Mouse (Mus musculus): ENCODE measurements at regions not wholly inside any gene's neighbourhood (a gene's known extent, or its start where the extent isn't known, plus 50 kb on each side); places are given as distances from the start of the nearest gene placed in this dataset.
"Not testable (repeated sequence)": the region's sequence is repeated elsewhere in the genome, so short reads cannot be mapped to it uniquely, and the experiment has no call there.

DNA sequence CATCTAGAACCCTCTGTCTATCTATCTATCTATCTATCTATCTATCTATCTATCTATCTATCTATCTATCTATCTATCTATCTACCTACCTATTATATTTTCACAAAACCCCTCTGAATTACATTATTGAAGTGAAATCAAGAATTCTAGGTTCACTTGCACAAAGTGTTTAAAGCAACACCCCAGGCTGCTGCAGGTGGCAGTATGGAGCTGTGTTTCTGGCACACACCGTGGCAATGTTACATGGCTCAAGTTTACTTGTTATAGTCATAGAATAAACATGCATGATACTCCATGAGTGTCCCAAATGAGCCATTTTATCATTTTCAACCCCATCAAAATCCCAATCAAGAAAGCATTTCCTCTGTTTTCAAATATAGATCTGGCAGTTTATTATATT, 538.6 kb upstream of the Got2 start:
- peak; percentile 60 for TF ChIP-seq CTCF (IDR thresholded peaks at IDR 0.05; ENCODE audit: low read depth)
- no peak for DNase-seq (ENCODE audit: low spot score)
- Histone ChIP-seq H3K9ac (ENCODE audit: low read depth, low read length) (no peak overlapping the region), H3K4me2 (ENCODE audit: low read length) (no peak overlapping the region), H3K36me3 (ENCODE audit: insufficient read depth, low read length) (no peaks in the 10 kb centered on the region), H3K27me3 (ENCODE audit: insufficient read depth, low read length) (no peaks in the 10 kb centered on the region), H3K4me1 (replicated peaks; ENCODE audit: insufficient read depth, low read length) (no peaks in the 10 kb centered on the region), H3K27ac (no peak overlapping the region), H3K9me3 (replicated peaks; ENCODE audit: low read length) (no peaks in the 10 kb centered on the region), H3K4me3 (replicated peaks; ENCODE audit: low read depth, low read length) (no peak overlapping the region)
- WGBS = 41% methylated on average over 1 of the region's 1 CpGs
- ATAC-seq (replicated peaks; ENCODE audit: low FRiP score, low read depth) = no peak

DNA sequence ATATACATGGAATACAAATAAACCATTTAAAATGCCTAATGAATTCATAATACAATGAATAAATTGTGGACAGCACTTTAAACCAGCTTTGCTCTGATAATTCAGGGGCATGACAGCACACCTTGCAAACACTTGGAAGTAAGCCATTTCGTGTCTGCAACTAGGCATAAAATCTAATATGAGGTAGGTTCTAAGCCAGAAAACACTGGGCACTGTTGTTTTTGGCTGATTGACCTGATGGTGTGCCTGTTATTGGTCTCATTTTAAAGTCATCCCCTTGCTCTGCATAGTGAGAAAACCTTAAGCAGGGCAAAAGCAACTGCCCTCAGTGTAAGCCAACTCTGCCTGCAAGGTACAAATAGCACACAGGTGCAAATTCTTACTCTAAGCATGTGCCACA, 521.3 kb upstream of the Got2 start:
- DNase-seq (ENCODE audit: low spot score) (no peak), ATAC-seq (replicated peaks; ENCODE audit: low FRiP score, low read depth) (no peak)
- TF ChIP-seq CTCF (IDR thresholded peaks at IDR 0.05; ENCODE audit: low read depth) = no peak

DNA sequence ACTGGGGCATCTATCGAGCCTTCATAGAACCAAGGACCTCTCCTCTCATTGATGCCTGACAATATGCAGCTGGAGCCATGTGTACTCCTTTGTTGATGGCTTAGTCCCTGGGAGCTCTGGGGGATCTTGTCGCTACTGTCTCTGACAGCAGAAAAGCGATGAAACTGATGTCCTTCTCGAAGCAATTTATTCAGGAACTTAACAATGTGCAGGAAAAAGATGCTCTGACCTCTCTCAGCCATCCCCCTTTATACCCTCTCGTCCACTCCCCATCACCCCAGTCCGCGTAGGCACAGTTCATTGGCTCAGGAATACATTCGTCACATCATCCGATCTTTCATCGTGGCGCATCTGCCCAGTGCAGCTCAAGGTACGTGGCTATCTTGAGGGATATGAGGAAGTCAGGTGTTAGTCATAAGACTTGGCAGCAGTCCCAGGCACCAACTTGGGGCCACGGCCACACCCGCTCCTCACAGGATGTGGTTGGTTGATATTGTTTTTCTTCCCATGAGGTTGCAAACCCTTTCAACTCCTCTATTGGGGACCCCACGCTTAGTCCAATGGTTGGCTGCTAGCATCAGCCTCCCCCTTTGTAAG, 516.3 kb upstream of the Got2 start:
- Histone ChIP-seq H3K27me3 (ENCODE audit: insufficient read depth, low read length) (no peaks in the 10 kb centered on the region), H3K27ac (no peak overlapping the region), H3K36me3 (ENCODE audit: insufficient read depth, low read length) (no peaks in the 10 kb centered on the region), H3K4me1 (replicated peaks; ENCODE audit: insufficient read depth, low read length) (no peaks in the 10 kb centered on the region), H3K4me2 (ENCODE audit: low read length) (no peak overlapping the region), H3K4me3 (replicated peaks; ENCODE audit: low read depth, low read length) (no peak overlapping the region), H3K9me3 (replicated peaks; ENCODE audit: low read length) (no peaks in the 10 kb centered on the region), H3K9ac (ENCODE audit: low read depth, low read length) (no peak overlapping the region)
- ATAC-seq (replicated peaks; ENCODE audit: low FRiP score, low read depth) (no peak), DNase-seq (ENCODE audit: low spot score) (no peak)
- WGBS = 90% methylated on average over 15 of the region's 15 CpGs
- TF ChIP-seq CTCF (IDR thresholded peaks at IDR 0.05; ENCODE audit: low read depth) = no peak

More for the DNA sequence above, 521.3 kb upstream of the Got2 start:
- no peaks in the 10 kb centered on the region for H3K36me3 ChIP-seq (ENCODE audit: insufficient read depth, low read length)
- H3K9ac ChIP-seq (ENCODE audit: low read depth, low read length) = no peak overlapping the region
- H3K4me3 ChIP-seq (replicated peaks; ENCODE audit: low read depth, low read length) = no peak overlapping the region
- H3K4me1 ChIP-seq (replicated peaks; ENCODE audit: insufficient read depth, low read length) = no peaks in the 10 kb centered on the region
- no peaks in the 10 kb centered on the region for H3K9me3 ChIP-seq (replicated peaks; ENCODE audit: low read length)
- H3K4me2 ChIP-seq (ENCODE audit: low read length) = no peak overlapping the region
- H3K27ac ChIP-seq = no peak overlapping the region
- 60% methylated on average over 1 of the region's 1 CpGs for WGBS
- H3K27me3 ChIP-seq (ENCODE audit: insufficient read depth, low read length) = no peaks in the 10 kb centered on the region

DNA sequence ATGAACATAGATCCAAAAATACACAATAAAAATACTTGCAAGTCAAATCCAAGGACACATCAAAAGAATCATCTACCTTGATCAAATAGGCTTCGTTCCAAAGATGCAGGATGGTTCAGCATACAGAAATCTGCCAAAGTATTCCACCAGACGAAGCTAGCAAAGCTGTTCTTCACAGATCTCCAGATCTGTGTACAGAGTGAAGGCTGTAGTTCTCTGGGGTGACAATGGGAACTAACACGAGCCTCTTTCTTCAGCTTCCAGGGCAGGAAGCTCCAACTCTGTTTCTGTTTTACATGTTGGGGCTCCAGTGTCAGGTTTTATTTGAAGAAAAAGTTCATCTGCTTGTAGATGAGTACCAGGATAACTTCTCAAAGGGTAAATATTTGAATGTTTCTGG, 515.3 kb upstream of the Got2 start:
- WGBS = 54% methylated on average over 3 of the region's 3 CpGs
- ATAC-seq (replicated peaks; ENCODE audit: low FRiP score, low read depth) (no peak), DNase-seq (ENCODE audit: low spot score) (no peak)
- Histone ChIP-seq H3K4me1 (replicated peaks; ENCODE audit: insufficient read depth, low read length) (no peaks in the 10 kb centered on the region), H3K36me3 (ENCODE audit: insufficient read depth, low read length) (no peaks in the 10 kb centered on the region), H3K9ac (ENCODE audit: low read depth, low read length) (no peak overlapping the region), H3K27ac (no peak overlapping the region), H3K4me3 (replicated peaks; ENCODE audit: low read depth, low read length) (no peak overlapping the region), H3K4me2 (ENCODE audit: low read length) (no peak overlapping the region), H3K27me3 (ENCODE audit: insufficient read depth, low read length) (no peaks in the 10 kb centered on the region), H3K9me3 (replicated peaks; ENCODE audit: low read length) (no peaks in the 10 kb centered on the region)
- no peak for TF ChIP-seq CTCF (IDR thresholded peaks at IDR 0.05; ENCODE audit: low read depth)

DNA sequence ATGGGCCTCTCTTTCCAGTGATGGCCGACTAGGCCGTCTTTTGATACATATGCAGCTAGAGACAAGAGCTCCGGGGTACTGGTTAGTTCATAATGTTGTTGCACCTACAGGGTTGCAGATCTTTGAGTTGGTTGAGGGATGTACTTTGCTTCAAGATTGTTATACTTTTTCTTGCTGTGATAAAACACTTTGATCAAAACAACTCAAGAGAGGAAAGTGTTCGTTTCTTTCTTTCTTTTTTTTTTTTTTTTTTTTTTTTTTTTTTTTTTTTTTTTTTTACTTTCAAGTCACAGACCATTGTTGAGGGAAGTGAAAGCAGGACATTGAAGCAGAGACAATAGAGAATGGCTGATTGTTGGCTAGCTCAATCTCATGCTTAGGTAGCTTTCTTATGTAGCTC, 511.0 kb upstream of the Got2 start:
- not testable (repeated sequence) for H3K4me1 ChIP-seq (replicated peaks; ENCODE audit: insufficient read depth, low read length); H3K4me3 ChIP-seq (replicated peaks; ENCODE audit: low read depth, low read length); H3K9me3 ChIP-seq (replicated peaks; ENCODE audit: low read length); ATAC-seq (replicated peaks; ENCODE audit: low FRiP score, low read depth); H3K9ac ChIP-seq (ENCODE audit: low read depth, low read length); H3K36me3 ChIP-seq (ENCODE audit: insufficient read depth, low read length); H3K27me3 ChIP-seq (ENCODE audit: insufficient read depth, low read length); H3K27ac ChIP-seq; DNase-seq (ENCODE audit: low spot score); H3K4me2 ChIP-seq (ENCODE audit: low read length)
- WGBS = 89% methylated on average over 4 of the region's 4 CpGs

DNA sequence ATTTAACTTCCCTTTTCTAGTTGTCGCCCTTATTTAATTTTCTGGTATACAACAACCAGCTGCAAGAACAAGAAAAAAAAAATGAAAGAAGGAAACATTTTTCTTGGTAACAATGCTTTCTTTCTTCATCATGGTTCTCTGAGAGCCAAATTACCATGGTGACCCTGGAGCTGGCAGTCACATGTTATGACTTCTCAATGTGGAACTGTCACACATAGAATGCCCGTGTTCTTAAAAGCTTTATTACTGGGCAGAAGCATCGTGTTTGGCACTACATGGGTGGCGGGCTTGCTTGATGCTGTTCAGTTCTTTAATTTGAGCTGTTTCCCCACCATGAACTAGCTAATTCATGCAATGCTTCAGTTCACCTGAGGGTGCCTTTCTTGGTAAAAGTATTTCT, 504.7 kb upstream of the Got2 start:
- Histone ChIP-seq H3K9me3 (replicated peaks; ENCODE audit: low read length) (no peaks in the 10 kb centered on the region), H3K36me3 (ENCODE audit: insufficient read depth, low read length) (no peaks in the 10 kb centered on the region), H3K4me1 (replicated peaks; ENCODE audit: insufficient read depth, low read length) (no peaks in the 10 kb centered on the region), H3K4me2 (ENCODE audit: low read length) (no peak overlapping the region), H3K27ac (no peak overlapping the region), H3K9ac (ENCODE audit: low read depth, low read length) (no peak overlapping the region), H3K27me3 (ENCODE audit: insufficient read depth, low read length) (no peaks in the 10 kb centered on the region), H3K4me3 (replicated peaks; ENCODE audit: low read depth, low read length) (no peak overlapping the region)
- 75% methylated on average over 4 of the region's 4 CpGs for WGBS
- no peak for DNase-seq (ENCODE audit: low spot score)
- ATAC-seq (replicated peaks; ENCODE audit: low FRiP score, low read depth) = no peak
- no peak for TF ChIP-seq CTCF (IDR thresholded peaks at IDR 0.05; ENCODE audit: low read depth)

DNA sequence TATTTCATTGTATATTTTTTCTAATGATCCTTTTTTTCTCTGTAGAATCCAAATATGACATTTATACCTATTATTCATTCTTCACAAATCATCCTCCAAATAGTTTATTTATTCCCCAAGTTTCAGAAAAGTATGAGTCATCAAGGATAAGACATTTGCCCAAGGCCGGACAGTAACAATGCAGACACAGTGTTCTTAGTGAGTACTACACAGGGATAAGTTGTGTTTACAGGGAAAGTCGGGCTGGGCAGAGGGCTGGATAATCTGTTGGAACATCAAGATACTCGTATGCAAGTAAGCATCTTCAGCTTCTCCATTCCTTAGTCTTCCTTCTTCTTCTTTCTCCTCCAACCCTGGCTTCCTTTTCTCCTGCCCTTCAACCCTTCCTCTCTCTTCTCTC, 500.9 kb upstream of the Got2 start:
- WGBS = 84% methylated on average over 3 of the region's 3 CpGs
- DNase-seq (ENCODE audit: low spot score) (no peak), ATAC-seq (replicated peaks; ENCODE audit: low FRiP score, low read depth) (no peak)
- Histone ChIP-seq H3K4me2 (ENCODE audit: low read length) (no peak overlapping the region), H3K9ac (ENCODE audit: low read depth, low read length) (no peak overlapping the region), H3K36me3 (ENCODE audit: insufficient read depth, low read length) (no peaks in the 10 kb centered on the region), H3K9me3 (replicated peaks; ENCODE audit: low read length) (no peaks in the 10 kb centered on the region), H3K4me1 (replicated peaks; ENCODE audit: insufficient read depth, low read length) (no peaks in the 10 kb centered on the region), H3K27ac (no peak overlapping the region), H3K27me3 (ENCODE audit: insufficient read depth, low read length) (no peaks in the 10 kb centered on the region), H3K4me3 (replicated peaks; ENCODE audit: low read depth, low read length) (no peak overlapping the region)
- no peak for TF ChIP-seq CTCF (IDR thresholded peaks at IDR 0.05; ENCODE audit: low read depth)

Measured in kidney, postnatal 0 days (tissue).